Mouse (Mus musculus) cerebellum, adult 2 months (tissue): ENCODE results near the gene Grb2.

ENCODE experiments used
- CTCF ChIP-seq: fragments of 200-500 bp; IDR thresholded peaks from 2 replicates; pipeline ENCODE4 v1.5.1; 2011; ENCODE audit warnings: low read depth, mild to moderate bottlenecking, control low read depth, low read length, moderate library complexity, borderline replicate concordance; ENCODE audit not compliant: insufficient read depth
- POLR2A ChIP-seq: fragments of 200-500 bp; IDR thresholded peaks from 2 replicates; pipeline ENCODE4 v1.6.1; 2011; ENCODE audit warnings: low read length, control low read depth, borderline replicate concordance; ENCODE audit not compliant: insufficient read depth

- TF ChIP-seq POLR2A (no peak), CTCF (no peak)
Measured at GRCm38 (mm10) chr11:115606733-115607132, 101.7 kb downstream of the Grb2 start.
